Mouse (Mus musculus) lung, embryonic 15.5 days (tissue): ENCODE data around the gene Dock11. TPM values are rescaled to one million over a fixed set of nuclear protein-coding genes. Genes with fewer than 3 reads are reported as not detected.

Experiments
- ATAC-seq: fragments of 200-750 bp; cut with Nextera tagmentation; 2 replicates; pipeline ENCODE4 v1.8.0; 2017; ENCODE audit warnings: moderate number of reproducible peaks, borderline replicate concordance; ENCODE audit not compliant: low FRiP score, low TSS enrichment; ENCODE audit errors: extremely low read depth
- H3K27ac ChIP-seq: fragments of 300-500 bp; sonication (generic); 2 replicates; pipeline ENCODE4 v1.5.1; 2015; ENCODE audit warnings: moderate library complexity, mild to moderate bottlenecking, inconsistent platforms
- H3K27me3 ChIP-seq: fragments of 300-500 bp; sonication (generic); 2 replicates; pipeline ENCODE4 v1.6.1; 2015; ENCODE audit warnings: inconsistent platforms
- H3K36me3 ChIP-seq: fragments of 300-500 bp; sonication (generic); 2 replicates; pipeline ENCODE4 v1.6.1; 2015; ENCODE audit warnings: inconsistent platforms
- H3K4me1 ChIP-seq: fragments of 300-500 bp; sonication (generic); 2 replicates; pipeline ENCODE4 v1.6.1; 2015; ENCODE audit warnings: inconsistent platforms
- H3K4me2 ChIP-seq: fragments of 300-500 bp; sonication (generic); 2 replicates; pipeline ENCODE4 v1.6.1; 2015; ENCODE audit warnings: inconsistent platforms, mild to moderate bottlenecking, moderate library complexity
- H3K4me3 ChIP-seq: fragments of 300-500 bp; sonication (generic); 2 replicates; pipeline ENCODE4 v1.5.1; 2015; ENCODE audit warnings: mild to moderate bottlenecking, inconsistent platforms
- H3K9ac ChIP-seq: fragments of 300-500 bp; sonication (generic); 2 replicates; pipeline ENCODE4 v1.6.1; 2015; ENCODE audit warnings: inconsistent platforms
- H3K9me3 ChIP-seq: fragments of 300-500 bp; sonication (generic); 2 replicates; pipeline ENCODE4 v1.6.1; 2016; ENCODE audit warnings: inconsistent platforms
- WGBS: fragments of 180-500 bp; shearing (Covaris S2); methylation state at CpG from one replicate; pipeline ENCODE4 v1.1.7; 2015; 5-methylcytosine and 5-hydroxymethylcytosine counted together
- polyA plus RNA-seq: library from polyadenylated mRNA; unstranded; fragments of >200 nt; fragmentation: Nextera tagmentation; extraction: Ambion mirVana; gene quantifications from 2 replicates; pipeline ENCODE4 v1.2.1, GENCODE M21; 2015

Dock11 gene
- polyA plus RNA-seq, 1 experiment from 2014 or later: 8.3 TPM

- 72% methylated on average over 3 of the region's 3 CpGs for WGBS
- Histone ChIP-seq H3K4me3 (no peak overlapping the region), H3K9ac (no peak overlapping the region), H3K27ac (no peak overlapping the region), H3K36me3 (no peaks in the 10 kb centered on the region), H3K4me2 (no peak overlapping the region), H3K4me1 (no peaks in the 10 kb centered on the region), H3K9me3 (no peaks in the 10 kb centered on the region), H3K27me3 (no peaks in the 10 kb centered on the region)
- no peak for ATAC-seq
These were observed 31.5 kb downstream of the Dock11 start for GRCm38 (mm10) chrX:35920096-35920607.

DNA sequence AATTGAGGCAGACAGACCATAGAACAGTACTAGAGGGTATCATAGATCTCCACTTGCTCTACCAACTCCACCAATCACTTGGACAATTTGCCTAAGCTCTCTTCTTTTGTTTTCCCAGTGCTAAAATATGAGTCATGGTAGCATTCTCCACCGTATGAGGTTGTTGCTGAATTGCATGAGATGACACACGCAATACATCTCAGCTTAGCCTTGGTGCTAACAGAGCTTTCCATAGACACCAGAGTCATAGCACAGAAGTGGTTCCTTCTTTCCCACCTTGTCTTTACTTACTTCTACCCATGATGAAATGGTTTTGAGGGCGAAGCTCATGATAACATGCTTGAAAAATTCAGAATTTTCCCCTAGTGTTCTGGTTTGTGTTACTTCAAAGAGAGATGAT, 33.3 kb downstream of the Dock11 start:
- WGBS: 77% methylated on average over 3 of the region's 3 CpGs
- no peaks in the 10 kb centered on the region for H3K36me3 ChIP-seq
- H3K4me3 ChIP-seq: no peak overlapping the region
- no peak overlapping the region for H3K9ac ChIP-seq
- H3K4me1 ChIP-seq: no peaks in the 10 kb centered on the region
- H3K9me3 ChIP-seq: no peaks in the 10 kb centered on the region
- ATAC-seq: no peak
- H3K27ac ChIP-seq: no peak overlapping the region
- no peak overlapping the region for H3K4me2 ChIP-seq
- no peaks in the 10 kb centered on the region for H3K27me3 ChIP-seq

DNA sequence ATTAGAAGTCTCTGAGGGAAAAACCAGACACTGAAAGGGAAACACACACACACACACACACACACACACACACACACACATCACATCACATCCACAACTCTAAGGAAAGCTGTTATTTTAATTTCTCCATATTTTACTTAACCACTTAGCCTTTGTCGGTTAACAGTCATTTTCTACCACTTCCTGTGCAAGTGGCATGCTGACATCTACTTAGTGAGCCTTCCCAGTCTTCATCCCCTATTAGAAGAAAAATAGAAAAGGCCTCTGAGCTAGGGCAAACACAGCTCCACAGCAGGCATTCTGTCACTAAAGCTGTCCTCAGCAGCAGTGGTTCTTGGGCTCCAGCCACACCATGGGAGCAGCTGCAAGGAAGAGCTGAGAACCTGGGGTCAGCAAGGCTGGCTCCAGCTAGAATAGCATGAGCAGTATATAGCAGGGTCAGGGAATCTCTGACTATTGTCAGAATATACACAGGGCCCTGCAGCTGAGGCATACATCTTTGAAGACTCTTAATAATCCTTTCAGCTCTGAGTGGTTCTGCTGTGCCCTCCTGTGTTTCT, 36.2 kb downstream of the Dock11 start:
- Histone ChIP-seq H3K9ac (no peak overlapping the region), H3K4me1 (no peaks in the 10 kb centered on the region), H3K36me3 (no peaks in the 10 kb centered on the region), H3K4me2 (no peak overlapping the region), H3K4me3 (no peak overlapping the region), H3K27me3 (no peaks in the 10 kb centered on the region), H3K9me3 (no peaks in the 10 kb centered on the region), H3K27ac (no peak overlapping the region)
- 50% methylated on average over 1 of the region's 1 CpGs for WGBS
- no peak for ATAC-seq

DNA sequence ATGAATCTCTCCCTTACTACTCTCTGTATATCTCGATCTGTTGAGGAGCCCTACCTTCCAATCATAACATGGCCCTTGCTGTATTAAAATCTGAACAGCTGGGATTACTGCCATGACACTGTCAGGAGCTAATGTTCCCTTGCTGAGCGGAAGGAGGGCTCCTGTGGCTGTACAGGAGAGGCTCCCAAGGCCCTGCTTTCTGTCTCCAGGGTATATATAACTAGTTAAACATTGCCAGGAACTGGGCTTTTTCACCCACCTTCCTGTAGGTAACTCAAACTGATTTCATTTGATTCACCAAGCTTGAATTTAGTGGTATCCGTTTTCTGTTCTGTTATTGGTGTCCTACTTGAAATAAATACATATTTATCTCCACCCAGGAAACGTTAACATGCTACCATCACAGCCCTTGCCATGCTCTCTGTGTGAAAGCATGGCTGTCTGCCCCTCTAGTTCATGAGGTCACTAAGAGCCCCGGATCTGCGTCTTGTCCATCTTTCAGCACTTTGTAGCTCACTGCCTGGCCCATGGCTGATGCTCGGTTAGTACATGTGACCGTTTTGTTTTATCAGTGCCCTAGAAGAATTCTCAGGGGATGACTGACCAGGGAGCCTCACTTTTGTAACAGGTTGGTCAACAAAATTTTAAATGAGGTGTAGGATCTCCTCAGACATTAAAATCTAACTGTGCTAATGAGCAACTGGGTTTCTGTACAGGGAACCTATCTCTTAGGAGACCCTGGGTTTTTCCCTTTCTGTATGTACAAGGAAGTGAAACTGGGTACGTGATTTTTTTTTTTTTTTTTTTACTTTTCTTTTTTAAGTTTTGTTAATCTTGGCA, 41.7 kb downstream of the Dock11 start:
- no peak overlapping the region for H3K4me3 ChIP-seq
- H3K27ac ChIP-seq: no peak overlapping the region
- no peaks in the 10 kb centered on the region for H3K36me3 ChIP-seq
- ATAC-seq: no peak
- WGBS: 54% methylated on average over 9 of the region's 9 CpGs
- H3K9ac ChIP-seq: no peak overlapping the region
- no peaks in the 10 kb centered on the region for H3K9me3 ChIP-seq
- H3K27me3 ChIP-seq: no peaks in the 10 kb centered on the region
- H3K4me2 ChIP-seq: no peak overlapping the region
- H3K4me1 ChIP-seq: no peaks in the 10 kb centered on the region

- H3K4me1 ChIP-seq: no peaks in the 10 kb centered on the region
- no peak for ATAC-seq
- WGBS: 55% methylated on average over 3 of the region's 3 CpGs
These were observed 42.3 kb downstream of the Dock11 start for GRCm38 (mm10) chrX:35930934-35931406.

GRCm38 (mm10) chrX:35931945-35932344, 43.3 kb downstream of the Dock11 start:
- WGBS: 63% methylated on average over 1 of the region's 1 CpGs
- Histone ChIP-seq H3K4me3 (no peak overlapping the region), H3K4me1 (no peaks in the 10 kb centered on the region), H3K36me3 (no peaks in the 10 kb centered on the region), H3K9me3 (no peaks in the 10 kb centered on the region), H3K27ac (no peak overlapping the region), H3K4me2 (no peak overlapping the region), H3K27me3 (no peaks in the 10 kb centered on the region), H3K9ac (no peak overlapping the region)
- no peak for ATAC-seq

More at GRCm38 (mm10) chrX:35930934-35931406, 42.3 kb downstream of the Dock11 start:
- Histone ChIP-seq H3K27me3 (no peaks in the 10 kb centered on the region), H3K36me3 (no peaks in the 10 kb centered on the region), H3K4me3 (no peak overlapping the region), H3K4me2 (no peak overlapping the region), H3K9me3 (no peaks in the 10 kb centered on the region), H3K27ac (no peak overlapping the region), H3K9ac (no peak overlapping the region)

- Histone ChIP-seq H3K4me1 (no peaks in the 10 kb centered on the region), H3K9me3 (no peaks in the 10 kb centered on the region), H3K27me3 (no peaks in the 10 kb centered on the region), H3K36me3 (no peaks in the 10 kb centered on the region), H3K4me3 (no peak overlapping the region), H3K4me2 (no peak overlapping the region), H3K27ac (no peak overlapping the region), H3K9ac (no peak overlapping the region)
- ATAC-seq: no peak
These were observed 44.3 kb downstream of the Dock11 start for GRCm38 (mm10) chrX:35932952-35933351.

DNA sequence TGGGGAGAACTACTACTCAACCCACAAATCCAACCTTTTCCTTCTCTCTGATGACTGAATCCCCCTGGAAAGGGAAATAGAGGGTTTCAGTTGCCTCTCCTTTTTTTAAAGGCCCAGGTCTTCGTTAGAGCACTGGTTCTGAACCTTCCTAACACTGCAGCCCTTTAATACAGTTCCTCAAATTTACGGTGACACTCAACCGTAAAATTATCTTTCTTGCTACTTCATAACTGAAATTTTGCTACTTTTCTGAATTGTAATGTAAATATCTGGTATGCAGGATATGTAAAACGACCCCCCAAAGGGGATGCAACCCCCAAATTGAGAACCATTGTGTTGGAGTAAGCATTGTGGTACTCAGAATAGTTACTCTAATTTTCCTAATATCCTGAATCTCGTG, 49.5 kb downstream of the Dock11 start:
- ATAC-seq: no peak
- H3K4me1 ChIP-seq: no peaks in the 10 kb centered on the region

DNA sequence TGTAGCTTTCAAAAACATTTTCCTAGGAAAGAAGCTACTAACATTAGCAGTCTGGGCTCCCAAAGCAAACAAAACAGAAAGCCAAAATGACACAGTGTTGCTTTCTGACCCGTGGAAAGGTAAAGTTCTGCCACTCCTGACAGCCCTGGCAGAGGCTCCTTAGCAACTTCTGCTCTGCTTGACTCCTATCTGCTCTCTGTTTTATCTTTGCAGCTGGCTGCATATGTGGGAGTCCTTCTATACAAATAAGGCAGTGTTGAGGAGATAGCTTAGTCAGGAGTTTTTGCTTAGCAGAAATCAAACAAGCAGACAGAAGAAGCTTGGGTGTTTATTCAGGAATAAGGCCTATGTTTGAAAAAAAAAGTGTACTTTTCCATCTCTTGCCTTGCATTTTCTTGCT, 57.8 kb downstream of the Dock11 start:
- Histone ChIP-seq H3K4me3 (no peak overlapping the region), H3K4me2 (no peak overlapping the region), H3K9ac (no peak overlapping the region), H3K36me3 (no peaks in the 10 kb centered on the region), H3K27me3 (no peaks in the 10 kb centered on the region), H3K4me1 (no peaks in the 10 kb centered on the region), H3K27ac (no peak overlapping the region), H3K9me3 (no peaks in the 10 kb centered on the region)
- ATAC-seq: no peak
- WGBS: 70% methylated on average over 1 of the region's 1 CpGs

More for the DNA sequence above, 49.5 kb downstream of the Dock11 start:
- H3K4me3 ChIP-seq: no peak overlapping the region
- no peak overlapping the region for H3K4me2 ChIP-seq
- no peaks in the 10 kb centered on the region for H3K36me3 ChIP-seq
- no peaks in the 10 kb centered on the region for H3K9me3 ChIP-seq
- H3K27ac ChIP-seq: no peak overlapping the region
- no peaks in the 10 kb centered on the region for H3K27me3 ChIP-seq
- no peak overlapping the region for H3K9ac ChIP-seq
- WGBS: 71% methylated on average over 5 of the region's 5 CpGs

- no peaks in the 10 kb centered on the region for H3K4me1 ChIP-seq
- no peak overlapping the region for H3K27ac ChIP-seq
- WGBS: 81% methylated on average over 4 of the region's 4 CpGs
- H3K27me3 ChIP-seq: no peaks in the 10 kb centered on the region
- no peak overlapping the region for H3K4me2 ChIP-seq
- no peaks in the 10 kb centered on the region for H3K9me3 ChIP-seq
- no peak overlapping the region for H3K9ac ChIP-seq
- no peaks in the 10 kb centered on the region for H3K36me3 ChIP-seq
- no peak for ATAC-seq
- no peak overlapping the region for H3K4me3 ChIP-seq
These were observed 61.5 kb downstream of the Dock11 start for GRCm38 (mm10) chrX:35950135-35950534.

DNA sequence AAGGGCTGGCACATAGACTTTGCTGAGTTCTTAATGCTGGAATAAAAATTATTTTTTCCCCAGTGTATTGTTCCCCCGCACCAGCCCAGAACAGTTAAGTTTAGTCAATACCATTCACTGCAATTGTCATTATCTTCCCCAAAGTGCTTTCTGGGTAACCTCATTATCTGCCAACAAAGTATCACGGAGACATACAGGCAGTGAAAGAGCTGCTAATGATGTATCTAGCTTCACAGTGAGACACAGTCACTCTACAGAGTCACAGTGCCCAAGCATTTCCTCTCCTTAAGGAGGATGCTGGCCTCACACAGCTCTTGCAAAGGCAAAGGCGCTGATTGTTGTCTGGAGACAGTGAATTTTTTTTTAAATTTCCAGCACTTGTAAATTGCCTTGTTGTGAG, 63.3 kb downstream of the Dock11 start:
- Histone ChIP-seq H3K4me1 (no peaks in the 10 kb centered on the region), H3K27me3 (no peaks in the 10 kb centered on the region), H3K4me2 (no peak overlapping the region), H3K9ac (no peak overlapping the region), H3K36me3 (no peaks in the 10 kb centered on the region), H3K4me3 (no peak overlapping the region), H3K9me3 (no peaks in the 10 kb centered on the region), H3K27ac (no peak overlapping the region)
- 70% methylated on average over 3 of the region's 3 CpGs for WGBS
- ATAC-seq: no peak

DNA sequence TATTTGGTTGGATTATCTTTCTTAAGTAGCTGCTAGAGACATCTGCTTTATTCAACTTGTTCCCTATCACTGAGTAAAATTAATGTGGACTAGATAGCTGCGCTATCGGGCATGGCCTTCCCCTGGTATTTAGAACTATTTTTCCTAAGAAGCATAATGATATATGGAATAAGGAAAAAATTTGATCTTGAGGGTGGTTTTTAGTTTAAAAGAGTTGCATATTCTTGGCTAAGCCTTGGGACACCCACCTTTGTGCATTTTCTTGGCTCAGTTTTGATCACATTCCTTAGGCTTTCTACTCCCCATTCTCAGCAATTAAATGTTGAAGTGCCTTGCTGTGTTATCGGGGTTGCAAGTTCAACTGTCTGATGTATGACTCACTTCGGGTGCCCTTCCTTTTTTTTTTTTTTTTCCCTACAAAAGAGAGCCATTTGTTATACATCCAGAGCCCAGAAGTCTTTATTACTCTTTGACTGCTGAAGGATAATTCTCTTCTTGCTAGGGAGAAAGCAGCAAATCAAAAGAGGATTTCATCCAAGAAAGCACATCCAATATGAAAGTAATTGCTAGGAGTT, 64.0 kb downstream of the Dock11 start:
- Histone ChIP-seq H3K27me3 (no peaks in the 10 kb centered on the region), H3K4me2 (no peak overlapping the region), H3K36me3 (no peaks in the 10 kb centered on the region), H3K9me3 (no peaks in the 10 kb centered on the region), H3K9ac (no peak overlapping the region), H3K4me3 (no peak overlapping the region), H3K27ac (no peak overlapping the region), H3K4me1 (no peaks in the 10 kb centered on the region)
- ATAC-seq: no peak
- 57% methylated on average over 4 of the region's 4 CpGs for WGBS
